Mouse (Mus musculus): Measurements from ENCODE around the gene Rnf6. TPM values are rescaled to one million over a fixed set of nuclear protein-coding genes. Genes with fewer than 3 reads are reported as not detected.

Gene Rnf6
- total and polyA plus RNA-seq, 2 experiments from 2014 or later = 9.0 to 29.9 TPM

DNA sequence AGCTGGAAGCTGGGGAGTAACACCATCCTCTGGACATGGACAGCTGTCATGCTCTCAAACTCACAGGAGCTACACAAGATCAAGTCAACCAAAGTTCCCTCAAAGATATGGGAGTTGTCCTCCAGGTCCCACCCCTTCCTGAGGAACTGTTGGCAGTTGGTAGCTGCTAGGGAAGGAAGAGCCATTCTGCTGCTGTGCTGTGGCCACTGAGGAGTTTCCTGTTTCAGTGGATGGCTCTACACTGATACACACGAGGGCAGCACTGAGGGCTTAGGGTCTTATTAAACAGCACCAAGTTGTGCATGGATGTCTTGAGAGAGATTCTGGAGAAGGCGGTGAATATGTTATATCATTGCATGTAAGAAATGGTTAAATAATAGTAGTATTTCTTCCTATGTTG lies 21.8 kb downstream of the Rnf6 start:
- no peaks in the 10 kb centered on the region for H3K4me1 ChIP-seq (ENCODE audit: insufficient read depth, low read length)
- TF ChIP-seq CTCF (IDR thresholded peaks at IDR 0.05) = no peak
- H3K27me3 ChIP-seq (ENCODE audit: insufficient read depth, low read length) = no peaks in the 10 kb centered on the region
- no peak overlapping the region for H3K4me2 ChIP-seq (ENCODE audit: low read depth, low read length, poor library complexity, severe bottlenecking)
- H3K36me3 ChIP-seq (ENCODE audit: insufficient read depth, low read length) = peaks cover 21% of the 10 kb centered on the region
- 83% methylated on average over 2 of the region's 2 CpGs for WGBS
- DNase-seq (ENCODE audit: low spot score) (no peak), ATAC-seq (ENCODE audit: low FRiP score) (no peak)
- no peak overlapping the region for H3K9ac ChIP-seq (replicated peaks; ENCODE audit: low read length, poor library complexity, severe bottlenecking)
- H3K27ac ChIP-seq (ENCODE audit: low read depth, low read length) = no peak overlapping the region
- H3K4me3 ChIP-seq (ENCODE audit: low read depth, low read length) = no peak overlapping the region
- H3K9me3 ChIP-seq (ENCODE audit: low read length) = no peaks in the 10 kb centered on the region

- H3K27me3 ChIP-seq (ENCODE audit: insufficient read depth, low read length) = no peaks in the 10 kb centered on the region
- ATAC-seq (ENCODE audit: low FRiP score) (no peak), DNase-seq (ENCODE audit: low spot score) (no peak)
- no peaks in the 10 kb centered on the region for H3K4me1 ChIP-seq (ENCODE audit: insufficient read depth, low read length)
- H3K4me3 ChIP-seq (ENCODE audit: low read depth, low read length) = no peak overlapping the region
- TF ChIP-seq CTCF (IDR thresholded peaks at IDR 0.05) = no peak
- no peak overlapping the region for H3K4me2 ChIP-seq (ENCODE audit: low read depth, low read length, poor library complexity, severe bottlenecking)
- no peak overlapping the region for H3K9ac ChIP-seq (replicated peaks; ENCODE audit: low read length, poor library complexity, severe bottlenecking)
- no peak overlapping the region for H3K27ac ChIP-seq (ENCODE audit: low read depth, low read length)
- no peaks in the 10 kb centered on the region for H3K9me3 ChIP-seq (ENCODE audit: low read length)
- peaks cover 17% of the 10 kb centered on the region for H3K36me3 ChIP-seq (ENCODE audit: insufficient read depth, low read length)
Observed at GRCm38 (mm10) chr5:146199073-146199472, 22.3 kb downstream of the Rnf6 start.

GRCm38 (mm10) chr5:146193360-146193759 lies 28.0 kb downstream of the Rnf6 start:
- H3K4me3 ChIP-seq (ENCODE audit: low read depth, low read length) = no peak overlapping the region

GRCm38 (mm10) chr5:146190501-146191269 lies 30.7 kb downstream of the Rnf6 start:
- H3K4me1 ChIP-seq (ENCODE audit: insufficient read depth, low read length) = no peaks in the 10 kb centered on the region
- DNase-seq (ENCODE audit: low spot score) (no peak), ATAC-seq (ENCODE audit: low FRiP score) (no peak)
- H3K27ac ChIP-seq (ENCODE audit: low read depth, low read length) = no peak overlapping the region
- no peak overlapping the region for H3K9ac ChIP-seq (replicated peaks; ENCODE audit: low read length, poor library complexity, severe bottlenecking)
- no peak for TF ChIP-seq CTCF (IDR thresholded peaks at IDR 0.05)
- no peak overlapping the region for H3K4me2 ChIP-seq (ENCODE audit: low read depth, low read length, poor library complexity, severe bottlenecking)
- no peak overlapping the region for H3K4me3 ChIP-seq (ENCODE audit: low read depth, low read length)
- no peaks in the 10 kb centered on the region for H3K27me3 ChIP-seq (ENCODE audit: insufficient read depth, low read length)
- H3K36me3 ChIP-seq (ENCODE audit: insufficient read depth, low read length) = no peaks in the 10 kb centered on the region; the same call in 1 of the 2 replicates
- WGBS = 55% methylated on average over 3 of the region's 3 CpGs
- no peaks in the 10 kb centered on the region for H3K9me3 ChIP-seq (ENCODE audit: low read length)

More at GRCm38 (mm10) chr5:146193360-146193759, 28.0 kb downstream of the Rnf6 start:
- no peak for ATAC-seq (ENCODE audit: low FRiP score)
- WGBS = 83% methylated on average over 8 of the region's 8 CpGs
- Histone ChIP-seq H3K27me3 (ENCODE audit: insufficient read depth, low read length) (no peaks in the 10 kb centered on the region), H3K9ac (replicated peaks; ENCODE audit: low read length, poor library complexity, severe bottlenecking) (no peak overlapping the region), H3K36me3 (ENCODE audit: insufficient read depth, low read length) (peaks cover 3% of the 10 kb centered on the region; the same call in 1 of the 2 replicates), H3K4me2 (ENCODE audit: low read depth, low read length, poor library complexity, severe bottlenecking) (no peak overlapping the region), H3K27ac (ENCODE audit: low read depth, low read length) (no peak overlapping the region), H3K4me1 (ENCODE audit: insufficient read depth, low read length) (no peaks in the 10 kb centered on the region), H3K9me3 (ENCODE audit: low read length) (no peaks in the 10 kb centered on the region)
- no peak for TF ChIP-seq CTCF (IDR thresholded peaks at IDR 0.05)
- no peak for DNase-seq (ENCODE audit: low spot score)

DNA sequence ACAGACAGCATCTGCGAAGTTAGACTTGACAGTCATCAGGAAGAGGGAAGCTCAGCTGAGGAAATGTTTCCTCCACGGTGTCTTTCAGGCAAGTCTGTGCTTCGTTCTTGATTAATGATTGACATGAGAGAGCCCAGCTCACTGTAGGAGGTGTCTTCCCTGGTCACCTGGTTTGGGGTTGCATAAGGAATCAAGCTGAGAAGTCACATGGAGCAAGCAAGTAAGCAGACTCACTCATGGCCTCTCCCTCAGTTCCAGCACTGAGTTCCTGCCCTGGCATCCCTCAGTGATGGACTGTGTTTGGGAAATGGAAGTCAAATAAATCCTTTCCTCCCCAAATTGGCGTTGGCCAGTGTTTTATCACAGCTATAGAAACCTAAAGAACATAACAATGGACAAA lies 31.3 kb downstream of the Rnf6 start:
- Histone ChIP-seq H3K4me3 (ENCODE audit: low read depth, low read length) (no peak overlapping the region), H3K36me3 (ENCODE audit: insufficient read depth, low read length) (no peaks in the 10 kb centered on the region), H3K9me3 (ENCODE audit: low read length) (no peaks in the 10 kb centered on the region), H3K4me1 (ENCODE audit: insufficient read depth, low read length) (no peaks in the 10 kb centered on the region), H3K9ac (replicated peaks; ENCODE audit: low read length, poor library complexity, severe bottlenecking) (no peak overlapping the region), H3K4me2 (ENCODE audit: low read depth, low read length, poor library complexity, severe bottlenecking) (no peak overlapping the region), H3K27me3 (ENCODE audit: insufficient read depth, low read length) (no peaks in the 10 kb centered on the region), H3K27ac (ENCODE audit: low read depth, low read length) (no peak overlapping the region)
- TF ChIP-seq CTCF (IDR thresholded peaks at IDR 0.05) = no peak
- DNase-seq (ENCODE audit: low spot score) = no peak
- ATAC-seq (ENCODE audit: low FRiP score) = no peak
- 74% methylated on average over 4 of the region's 4 CpGs for WGBS

- 85% methylated on average over 7 of the region's 7 CpGs for WGBS
- no peak overlapping the region for H3K4me3 ChIP-seq (ENCODE audit: low read depth, low read length)
- H3K27ac ChIP-seq (ENCODE audit: low read depth, low read length) = no peak overlapping the region
- no peak overlapping the region for H3K4me2 ChIP-seq (ENCODE audit: low read depth, low read length, poor library complexity, severe bottlenecking)
- H3K27me3 ChIP-seq (ENCODE audit: insufficient read depth, low read length) = no peaks in the 10 kb centered on the region
- H3K9ac ChIP-seq (replicated peaks; ENCODE audit: low read length, poor library complexity, severe bottlenecking) = no peak overlapping the region
- no peak for TF ChIP-seq CTCF (IDR thresholded peaks at IDR 0.05)
- H3K4me1 ChIP-seq (ENCODE audit: insufficient read depth, low read length) = no peaks in the 10 kb centered on the region
- H3K36me3 ChIP-seq (ENCODE audit: insufficient read depth, low read length) = no peaks in the 10 kb centered on the region
- no peaks in the 10 kb centered on the region for H3K9me3 ChIP-seq (ENCODE audit: low read length)
- ATAC-seq (ENCODE audit: low FRiP score) (no peak), DNase-seq (ENCODE audit: low spot score) (no peak)
Observed at GRCm38 (mm10) chr5:146188712-146189111, 32.6 kb downstream of the Rnf6 start.
